Mouse (Mus musculus) hindbrain, embryonic 11.5 days (tissue): ENCODE measurements around the gene Dab2ip. TPM values are rescaled to one million over a fixed set of nuclear protein-coding genes. Genes with fewer than 3 reads are reported as not detected.

Experiments
- ATAC-seq: fragments of 200-750 bp; cut with Nextera tagmentation; 2 replicates; pipeline ENCODE4 v1.8.0; 2017; ENCODE audit warnings: mild to moderate bottlenecking, moderate TSS enrichment, moderate library complexity; ENCODE audit not compliant: low FRiP score
- DNase-seq: peaks from one replicate; pipeline ENCODE4 v3.0.0-alpha.2; 2015; ENCODE audit warnings: low spot score
- H3K27ac ChIP-seq: fragments of 300-500 bp; sonication (generic); 2 replicates; pipeline ENCODE4 v1.5.1; 2014; ENCODE audit warnings: mild to moderate bottlenecking, low read depth, low read length
- H3K27me3 ChIP-seq: fragments of 300-500 bp; sonication (generic); 2 replicates; pipeline ENCODE4 v1.6.1; 2014; ENCODE audit warnings: mild to moderate bottlenecking, low read length, moderate library complexity, mixed read lengths; ENCODE audit not compliant: control insufficient read depth, insufficient read depth
- H3K36me3 ChIP-seq: fragments of 300-500 bp; sonication (generic); 2 replicates; pipeline ENCODE4 v1.6.1; 2014; ENCODE audit warnings: mild to moderate bottlenecking, low read length, moderate library complexity, mixed read lengths; ENCODE audit not compliant: control insufficient read depth, insufficient read depth
- H3K4me1 ChIP-seq: fragments of 300-500 bp; sonication (generic); replicated peaks from 2 replicates; pipeline ENCODE4 v1.6.1; 2014; ENCODE audit warnings: low read length, mixed read lengths; ENCODE audit not compliant: control insufficient read depth, insufficient read depth
- H3K4me2 ChIP-seq: fragments of 300-500 bp; sonication (generic); replicated peaks from 2 replicates; pipeline ENCODE4 v1.6.1; 2014; ENCODE audit warnings: mild to moderate bottlenecking, low read depth, low read length
- H3K4me3 ChIP-seq: fragments of 300-500 bp; sonication (generic); 2 replicates; pipeline ENCODE4 v1.5.1; 2014; ENCODE audit warnings: low read depth, low read length
- H3K9ac ChIP-seq: fragments of 300-500 bp; sonication (generic); 2 replicates; pipeline ENCODE4 v1.6.1; 2014; ENCODE audit warnings: low read depth, low read length
- H3K9me3 ChIP-seq: fragments of 300-500 bp; sonication (generic); 2 replicates; pipeline ENCODE4 v1.6.1; 2016; ENCODE audit warnings: low read length; ENCODE audit not compliant: control insufficient read depth
- WGBS: fragments of 180-500 bp; shearing (Covaris S2); extraction: QIAGEN DNeasy Blood & Tissue Kit; methylation state at CpG from one replicate; pipeline ENCODE4 v1.1.7; 2014; 5-methylcytosine and 5-hydroxymethylcytosine counted together
- polyA plus RNA-seq: library from polyadenylated mRNA; unstranded; fragments of >200 nt; fragmentation: Nextera tagmentation; extraction: Ambion mirVana; gene quantifications from 2 replicates; pipeline ENCODE4 v1.2.1, GENCODE M21; 2014

The Dab2ip gene
- polyA plus RNA-seq, 1 experiment from 2014 or later = 37.8 TPM

DNA sequence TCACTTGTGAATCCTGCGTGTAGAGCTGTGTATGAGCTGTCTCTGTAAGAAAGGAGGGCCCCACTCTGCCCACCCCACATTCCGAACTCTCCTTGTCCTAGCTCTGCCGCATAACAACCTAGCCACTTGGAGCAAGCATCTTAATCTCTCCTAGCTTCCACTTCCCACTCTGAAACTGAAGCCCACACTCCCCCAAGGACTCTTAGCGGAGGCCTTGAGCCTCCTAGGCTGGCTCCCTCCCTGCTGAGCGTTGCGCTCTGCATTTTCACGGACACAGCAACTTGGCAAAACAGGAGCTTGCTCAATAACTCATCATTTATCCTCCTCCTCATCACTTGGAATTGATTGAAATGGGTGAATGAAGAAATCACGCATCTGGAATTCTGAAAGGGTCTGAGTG is 97.9 kb downstream of the Dab2ip start:
- H3K4me3 ChIP-seq = no peak overlapping the region
- no peak overlapping the region for H3K27ac ChIP-seq
- ATAC-seq (no peak), DNase-seq (no peak)
- no peak overlapping the region for H3K9ac ChIP-seq
- H3K27me3 ChIP-seq = no peaks in the 10 kb centered on the region
- WGBS = 46% methylated on average over 8 of the region's 8 CpGs
- no peak overlapping the region for H3K4me2 ChIP-seq
- no peaks in the 10 kb centered on the region for H3K36me3 ChIP-seq
- no peaks in the 10 kb centered on the region for H3K4me1 ChIP-seq
- no peaks in the 10 kb centered on the region for H3K9me3 ChIP-seq

- H3K27me3 ChIP-seq = no peaks in the 10 kb centered on the region
- DNase-seq (no peak), ATAC-seq (no peak)
- H3K4me1 ChIP-seq = peaks cover 6% of the 10 kb centered on the region
- H3K36me3 ChIP-seq = no peaks in the 10 kb centered on the region
- H3K9ac ChIP-seq = no peak overlapping the region
- H3K4me3 ChIP-seq = no peak overlapping the region
- H3K9me3 ChIP-seq = no peaks in the 10 kb centered on the region
- H3K27ac ChIP-seq = no peak overlapping the region
- 75% methylated on average over 3 of the region's 3 CpGs for WGBS
- no peak overlapping the region for H3K4me2 ChIP-seq
Observed at GRCm38 (mm10) chr2:35658311-35658710, 100.2 kb downstream of the Dab2ip start.

DNA sequence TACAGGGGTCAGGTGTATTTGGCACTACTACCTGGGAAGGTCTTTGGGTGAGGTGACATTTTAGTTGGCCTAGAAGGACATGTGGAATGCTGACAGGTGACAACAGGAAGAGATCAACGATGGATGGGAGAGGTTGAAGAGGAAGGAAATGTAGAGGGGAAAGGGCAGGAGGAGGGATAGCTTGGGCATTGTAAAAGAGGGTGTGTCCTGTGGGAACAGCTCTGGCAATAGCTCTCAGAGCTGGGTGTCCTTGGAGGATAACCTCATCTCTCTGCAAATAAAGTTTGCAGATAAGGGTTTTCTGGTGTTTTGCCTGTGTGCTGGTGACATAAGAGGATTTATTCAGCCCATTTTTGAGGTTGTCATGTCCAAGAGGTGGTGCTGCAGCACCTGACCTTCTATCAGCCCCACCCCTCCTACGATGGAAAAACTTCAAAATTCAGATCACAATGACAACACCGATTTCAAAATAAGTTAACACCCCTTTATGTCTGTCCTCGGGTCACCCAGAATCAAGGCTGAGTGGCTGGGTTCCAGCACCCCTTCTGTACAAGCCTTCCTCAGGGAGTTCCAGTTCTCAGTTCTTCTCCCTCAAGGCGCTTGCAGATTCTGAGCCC is 101.6 kb downstream of the Dab2ip start:
- H3K9me3 ChIP-seq = no peaks in the 10 kb centered on the region
- H3K36me3 ChIP-seq = no peaks in the 10 kb centered on the region
- ATAC-seq (no peak), DNase-seq (no peak)
- no peak overlapping the region for H3K4me3 ChIP-seq
- H3K27ac ChIP-seq = no peak overlapping the region
- no peaks in the 10 kb centered on the region for H3K27me3 ChIP-seq
- no peak overlapping the region for H3K4me2 ChIP-seq
- WGBS = 90% methylated on average over 5 of the region's 5 CpGs
- no peak overlapping the region for H3K9ac ChIP-seq
- H3K4me1 ChIP-seq = peaks cover 6% of the 10 kb centered on the region

GRCm38 (mm10) chr2:35660953-35661374 is 102.9 kb downstream of the Dab2ip start:
- H3K4me3 ChIP-seq = peak overlapping the region; percentile 93
- WGBS = 0% methylated on average over 7 of the region's 47 CpGs
- H3K27ac ChIP-seq = peak overlapping the region; percentile 93; the same call in 1 of the 2 replicates
- no peaks in the 10 kb centered on the region for H3K36me3 ChIP-seq
- H3K9me3 ChIP-seq = no peaks in the 10 kb centered on the region
- H3K9ac ChIP-seq = peak overlapping the region; percentile 96
- peak; percentile 93 for DNase-seq
- peak; percentile 67 for ATAC-seq
- no peaks in the 10 kb centered on the region for H3K27me3 ChIP-seq
- peak overlapping the region; percentile 85 for H3K4me2 ChIP-seq
- H3K4me1 ChIP-seq = peaks cover 8% of the 10 kb centered on the region

- H3K4me1 ChIP-seq = peaks cover 8% of the 10 kb centered on the region
- H3K27me3 ChIP-seq = no peaks in the 10 kb centered on the region
- H3K27ac ChIP-seq = peak overlapping the region; percentile 93
- ATAC-seq (peak; percentile 70), DNase-seq (peak; percentile 74)
- H3K4me3 ChIP-seq = peak overlapping the region; percentile 93
- peak overlapping the region; percentile 85 for H3K4me2 ChIP-seq
- peak overlapping the region; percentile 96 for H3K9ac ChIP-seq
- H3K36me3 ChIP-seq = no peaks in the 10 kb centered on the region
- no peaks in the 10 kb centered on the region for H3K9me3 ChIP-seq
- WGBS = 0% methylated on average over 41 of the region's 51 CpGs
Observed at GRCm38 (mm10) chr2:35661454-35662000, 103.5 kb downstream of the Dab2ip start.

DNA sequence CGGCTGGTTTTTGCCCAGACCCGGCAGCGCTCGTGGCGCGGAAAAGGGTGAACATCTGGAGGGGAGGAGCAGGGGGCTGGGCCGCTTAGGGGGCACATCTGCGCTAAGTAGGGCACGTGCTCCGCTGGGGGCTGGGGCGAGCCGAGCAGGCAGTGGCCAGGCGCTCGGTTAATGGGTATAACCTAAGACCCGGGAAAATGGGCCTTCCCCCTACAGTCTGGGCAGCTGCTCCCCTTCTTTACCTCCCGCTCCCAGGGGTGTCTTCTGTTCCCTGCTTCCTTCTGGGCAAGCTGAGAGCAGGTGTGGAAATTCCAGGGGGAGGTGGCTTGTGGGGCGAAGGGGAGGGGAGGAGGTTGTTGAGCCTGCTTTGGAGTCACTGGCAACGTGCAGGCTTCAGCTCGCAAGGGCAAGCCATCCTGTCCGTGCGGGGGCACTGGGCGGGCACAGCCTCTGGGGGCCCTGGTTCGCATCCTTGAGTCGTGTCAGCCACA is 104.0 kb downstream of the Dab2ip start:
- WGBS = under 1% methylated on average over 24 of the region's 24 CpGs
- peak overlapping the region; percentile 85 for H3K4me2 ChIP-seq
- H3K4me1 ChIP-seq = peaks cover 8% of the 10 kb centered on the region
- peak overlapping the region; percentile 93 for H3K27ac ChIP-seq
- peak overlapping the region; percentile 96 for H3K9ac ChIP-seq
- no peak for DNase-seq
- peak; percentile 80 for ATAC-seq
- H3K9me3 ChIP-seq = no peaks in the 10 kb centered on the region
- no peaks in the 10 kb centered on the region for H3K27me3 ChIP-seq
- no peaks in the 10 kb centered on the region for H3K36me3 ChIP-seq
- peak overlapping the region; percentile 93 for H3K4me3 ChIP-seq

DNA sequence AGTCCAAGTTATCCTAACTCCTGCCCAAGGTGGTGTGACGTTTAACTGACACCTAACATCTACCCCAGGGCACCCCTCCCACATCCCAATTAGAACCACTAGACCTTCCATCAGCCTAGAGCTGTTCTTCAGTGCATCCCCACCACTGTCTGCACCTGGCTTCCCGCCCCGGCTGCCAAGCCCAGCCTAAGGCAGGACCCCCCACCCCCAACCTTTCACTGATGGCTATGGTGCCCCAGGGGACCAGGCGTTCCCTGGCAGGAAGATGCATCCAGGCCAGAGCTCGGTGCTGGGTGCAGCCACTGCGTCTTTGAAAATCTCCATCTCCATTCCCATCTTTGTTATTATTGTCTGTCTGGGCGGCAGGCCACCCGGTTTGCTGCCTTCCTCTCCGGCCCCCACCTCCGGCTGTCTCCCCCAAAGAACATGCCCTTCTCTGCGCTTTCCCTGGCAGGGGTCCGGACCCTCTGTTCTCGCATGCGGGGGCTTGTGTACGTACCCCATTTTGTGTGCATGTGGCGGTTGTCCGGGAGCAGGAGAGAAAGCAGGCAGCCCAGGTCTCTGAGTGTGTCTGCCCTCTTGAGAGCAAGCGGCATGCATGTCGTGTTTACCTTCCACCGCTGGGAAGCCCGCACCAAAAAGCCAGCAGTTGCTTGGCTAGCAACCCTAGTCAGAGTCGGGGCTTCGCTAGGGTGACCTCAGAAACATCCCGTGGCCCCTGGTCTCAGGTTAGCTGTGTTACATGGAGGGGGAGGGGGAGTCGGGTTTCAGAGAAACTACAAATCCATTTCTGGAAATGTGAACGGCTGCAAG is 104.9 kb downstream of the Dab2ip start:
- ATAC-seq (peak; percentile 18), DNase-seq (peak; percentile 49)
- Histone ChIP-seq H3K36me3 (no peaks in the 10 kb centered on the region), H3K9ac (peak overlapping the region; percentile 96), H3K27me3 (no peaks in the 10 kb centered on the region), H3K4me3 (peak overlapping the region; percentile 93), H3K4me1 (peaks cover 8% of the 10 kb centered on the region), H3K27ac (peak overlapping the region; percentile 40; the same call in 1 of the 2 replicates), H3K9me3 (no peaks in the 10 kb centered on the region), H3K4me2 (peak overlapping the region; percentile 85)
- 4% methylated on average over 25 of the region's 26 CpGs for WGBS

DNA sequence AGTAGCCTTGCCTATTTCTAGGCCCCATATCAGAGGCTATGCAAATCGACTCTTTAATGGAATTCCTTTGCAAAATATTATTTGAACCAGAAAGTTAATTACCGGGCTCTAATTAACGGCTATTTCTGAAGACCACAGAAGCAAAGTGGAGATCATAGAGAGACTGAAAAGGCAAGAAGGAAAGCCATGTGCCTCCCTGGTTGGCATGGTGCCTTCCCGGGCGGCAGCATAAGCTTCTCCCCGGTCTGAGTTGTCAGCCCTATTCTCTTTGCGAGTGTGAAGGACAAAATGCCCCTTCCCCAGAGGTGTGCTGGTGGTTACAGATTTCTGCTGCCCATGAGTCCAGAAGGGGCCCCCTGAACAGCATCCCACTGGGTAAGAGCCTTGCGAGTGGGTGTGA is 109.7 kb downstream of the Dab2ip start:
- H3K27me3 ChIP-seq = no peaks in the 10 kb centered on the region
- no peaks in the 10 kb centered on the region for H3K36me3 ChIP-seq
- H3K4me3 ChIP-seq = no peak overlapping the region
- H3K4me2 ChIP-seq = no peak overlapping the region
- H3K9me3 ChIP-seq = no peaks in the 10 kb centered on the region
- no peak for ATAC-seq
- no peak overlapping the region for H3K27ac ChIP-seq
- no peak for DNase-seq
- no peak overlapping the region for H3K9ac ChIP-seq
- WGBS = 89% methylated on average over 8 of the region's 8 CpGs
- peaks cover 14% of the 10 kb centered on the region for H3K4me1 ChIP-seq
